Mouse (Mus musculus) heart, postnatal 10 days (tissue): ENCODE results near the gene Zdhhc23. TPM values are rescaled to one million over a fixed set of nuclear protein-coding genes. Genes with fewer than 3 reads are reported as not detected.

ENCODE experiments used
- DNase-seq, 2 experiments: peaks; one replicate each; pipeline ENCODE4 v3.0.0; 2021
- intact Hi-C: fragments of 180-260 bp; cut with DNase I; formaldehyde crosslinking; loops from one replicate; pipeline ENCODE4 v1.15.1; 2025
- microRNA-seq, 2 experiments: library from miRNA; unstranded; fragments of <30 nt; microRNA quantifications; one replicate each; pipeline ENCODE4 v1.2.0; 2022
- total RNA-seq, 2 experiments: library from RNA; stranded (reverse); gene quantifications; 2 replicates each; pipeline ENCODE4 v1.2.3; 2021

Zdhhc23 gene
- total RNA-seq, 2 experiments from 2014 or later = 0.93 to 1.2 TPM

- intact Hi-C loops = no loop called here
- no peak for DNase-seq
Observed at GRCm38 (mm10) chr16:43922024-43922423, 57.6 kb downstream of the Zdhhc23 start.

- DNase-seq = no peak
- intact Hi-C loops = no loop called here
Observed at GRCm38 (mm10) chr16:43918867-43919266, 60.7 kb downstream of the Zdhhc23 start.

Small RNA genes within 50 kb of the gene (microRNA-seq; reads per million reads assigned to microRNA genes)
- gene Mir3470b = 0 reads per million in 2 experiments

Other genes starting within 250 kb of the Zdhhc23 start
- not detected for gene Drd3, start 225.8 kb downstream of the Zdhhc23 start, total RNA-seq
- gene Ccdc191, start 90.0 kb downstream of the Zdhhc23 start, total RNA-seq = 1 to 10 TPM; 1.9 to 2.3 TPM
- 10 to 100 TPM; 20.0 to 21.0 TPM for gene Qtrt2, start 53.0 kb downstream of the Zdhhc23 start, total RNA-seq
- 1 to 10 TPM; 1.1 to 1.4 TPM for gene Gramd1c, start 83.6 kb upstream of the Zdhhc23 start, total RNA-seq
- 10 to 100 TPM; 45.2 to 50.3 TPM for gene Atp6v1a, start 159.9 kb upstream of the Zdhhc23 start, total RNA-seq
- 10 to 100 TPM; 72.1 to 76.8 TPM for gene Naa50, start 160.0 kb upstream of the Zdhhc23 start, total RNA-seq
- 10 to 100 TPM; 23.0 to 24.5 TPM for gene Usf3, start 193.5 kb upstream of the Zdhhc23 start, total RNA-seq